Mouse (Mus musculus) G1E (cell line): ENCODE data around the gene Foxk1.

Source experiments
- CTCF ChIP-seq: IDR thresholded peaks from 2 replicates; pipeline ENCODE4 v1.5.1; 2012; ENCODE audit warnings: low read depth, low read length, inconsistent platforms, mixed read lengths
- GATA1 ChIP-seq: IDR thresholded peaks from 2 replicates; pipeline ENCODE4 v1.6.1; 2012; ENCODE audit warnings: borderline replicate concordance, low read length, inconsistent platforms, mixed read lengths
- GATA2 ChIP-seq: IDR thresholded peaks from 2 replicates; pipeline ENCODE4 v1.6.1; 2012; ENCODE audit warnings: low read depth, low read length, inconsistent platforms, borderline replicate concordance
- TAL1 ChIP-seq: conservative IDR thresholded peaks from 2 replicates; pipeline ENCODE4 v1.6.1; 2012; ENCODE audit warnings: low read depth, low read length, inconsistent platforms, mixed read lengths

DNA sequence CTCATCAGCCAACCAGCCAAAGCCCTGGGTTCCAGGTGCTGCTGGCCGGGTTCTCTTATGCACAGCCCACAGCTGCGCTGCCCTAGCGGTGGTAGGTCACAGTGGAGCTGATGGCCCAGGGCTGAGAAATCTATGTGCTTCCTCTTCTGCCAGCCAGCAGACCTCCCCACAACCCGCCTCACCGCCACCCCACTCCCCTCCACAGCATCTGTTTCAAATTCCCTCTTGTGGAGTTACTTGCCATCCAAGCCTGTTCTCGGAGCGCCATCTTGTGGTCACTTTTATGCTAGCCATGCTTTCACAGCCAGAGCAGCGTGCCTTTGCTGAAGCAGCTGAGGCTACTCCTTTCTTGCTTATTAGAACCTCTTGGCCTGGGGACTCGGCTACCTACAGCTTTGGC, 46.8 kb downstream of the Foxk1 start:
- TF ChIP-seq CTCF (peak; percentile 89), TAL1 (no peak), GATA1 (no peak), GATA2 (no peak)
